Mouse (Mus musculus): Measurements from ENCODE around the gene Mad2l1bp. TPM values are rescaled to one million over a fixed set of nuclear protein-coding genes. Genes with fewer than 3 reads are reported as not detected.

Gene Mad2l1bp
- polyA plus RNA-seq, 1 experiment from 2014 or later = 32.4 TPM

GRCm38 (mm10) chr17:46170538-46170937 is 17.2 kb upstream of the Mad2l1bp start:
- H3K27ac ChIP-seq = no peak overlapping the region
- DNase-seq (ENCODE audit: low spot score) = peak; percentile 67
- H3K36me3 ChIP-seq (ENCODE audit: insufficient read depth, low read length) = peaks cover 55% of the 10 kb centered on the region
- ATAC-seq (replicated peaks; ENCODE audit: low FRiP score, low read depth) = no peak
- no peak overlapping the region for H3K9ac ChIP-seq (ENCODE audit: low read depth, low read length)
- no peak overlapping the region for H3K4me2 ChIP-seq (ENCODE audit: low read length)
- H3K4me1 ChIP-seq (replicated peaks; ENCODE audit: insufficient read depth, low read length) = no peaks in the 10 kb centered on the region
- no peaks in the 10 kb centered on the region for H3K9me3 ChIP-seq (replicated peaks; ENCODE audit: low read length)
- WGBS = 76% methylated on average over 3 of the region's 3 CpGs
- no peaks in the 10 kb centered on the region for H3K27me3 ChIP-seq (ENCODE audit: insufficient read depth, low read length)
- H3K4me3 ChIP-seq (replicated peaks; ENCODE audit: low read depth, low read length) = no peak overlapping the region
- TF ChIP-seq CTCF (IDR thresholded peaks at IDR 0.05; ENCODE audit: low read depth) = peak; percentile 71

- no peak overlapping the region for H3K4me2 ChIP-seq (ENCODE audit: low read length)
- no peak for TF ChIP-seq CTCF (IDR thresholded peaks at IDR 0.05; ENCODE audit: low read depth)
- H3K4me1 ChIP-seq (replicated peaks; ENCODE audit: insufficient read depth, low read length) = no peaks in the 10 kb centered on the region
- peaks cover 67% of the 10 kb centered on the region for H3K36me3 ChIP-seq (ENCODE audit: insufficient read depth, low read length)
- DNase-seq (ENCODE audit: low spot score) (no peak), ATAC-seq (replicated peaks; ENCODE audit: low FRiP score, low read depth) (no peak)
- WGBS = 90% methylated on average over 5 of the region's 5 CpGs
- no peak overlapping the region for H3K9ac ChIP-seq (ENCODE audit: low read depth, low read length)
- no peak overlapping the region for H3K27ac ChIP-seq
- H3K27me3 ChIP-seq (ENCODE audit: insufficient read depth, low read length) = no peaks in the 10 kb centered on the region
- no peaks in the 10 kb centered on the region for H3K9me3 ChIP-seq (replicated peaks; ENCODE audit: low read length)
- no peak overlapping the region for H3K4me3 ChIP-seq (replicated peaks; ENCODE audit: low read depth, low read length)
Observed at GRCm38 (mm10) chr17:46168768-46169167, 15.4 kb upstream of the Mad2l1bp start.

- Histone ChIP-seq H3K36me3 (ENCODE audit: insufficient read depth, low read length) (peaks cover 67% of the 10 kb centered on the region), H3K4me3 (replicated peaks; ENCODE audit: low read depth, low read length) (no peak overlapping the region), H3K27me3 (ENCODE audit: insufficient read depth, low read length) (no peaks in the 10 kb centered on the region), H3K9me3 (replicated peaks; ENCODE audit: low read length) (no peaks in the 10 kb centered on the region), H3K27ac (no peak overlapping the region), H3K4me1 (replicated peaks; ENCODE audit: insufficient read depth, low read length) (0 out of 2 replicates have a peak, but pooled peaks cover under 1% of the 10 kb centered on the region), H3K4me2 (ENCODE audit: low read length) (no peak overlapping the region), H3K9ac (ENCODE audit: low read depth, low read length) (no peak overlapping the region)
- TF ChIP-seq CTCF (IDR thresholded peaks at IDR 0.05; ENCODE audit: low read depth) = no peak
- 27% methylated on average over 5 of the region's 5 CpGs for WGBS
- peak; percentile 51 for DNase-seq (ENCODE audit: low spot score)
- 0 out of 2 replicates have a peak, but pooled peaks have one; percentile 49 for ATAC-seq (replicated peaks; ENCODE audit: low FRiP score, low read depth)
Observed at GRCm38 (mm10) chr17:46168318-46168717, 15.0 kb upstream of the Mad2l1bp start.

GRCm38 (mm10) chr17:46167014-46167413 is 13.7 kb upstream of the Mad2l1bp start:
- Histone ChIP-seq H3K27me3 (ENCODE audit: insufficient read depth, low read length) (no peaks in the 10 kb centered on the region), H3K4me3 (replicated peaks; ENCODE audit: low read depth, low read length) (no peak overlapping the region), H3K4me1 (replicated peaks; ENCODE audit: insufficient read depth, low read length) (peaks cover 4% of the 10 kb centered on the region; the same call in 1 of the 2 replicates), H3K4me2 (ENCODE audit: low read length) (no peak overlapping the region), H3K36me3 (ENCODE audit: insufficient read depth, low read length) (peaks cover 59% of the 10 kb centered on the region), H3K9me3 (replicated peaks; ENCODE audit: low read length) (no peaks in the 10 kb centered on the region), H3K27ac (no peak overlapping the region), H3K9ac (ENCODE audit: low read depth, low read length) (0 out of 2 replicates have a peak overlapping the region, but pooled peaks have one; percentile 8)
- peak; percentile 58 for TF ChIP-seq CTCF (IDR thresholded peaks at IDR 0.05; ENCODE audit: low read depth)
- 79% methylated on average over 11 of the region's 11 CpGs for WGBS
- DNase-seq (ENCODE audit: low spot score) (no peak), ATAC-seq (replicated peaks; ENCODE audit: low FRiP score, low read depth) (no peak)

GRCm38 (mm10) chr17:46166270-46166669 is 12.9 kb upstream of the Mad2l1bp start:
- no peak overlapping the region for H3K4me3 ChIP-seq (replicated peaks; ENCODE audit: low read depth, low read length)
- H3K27ac ChIP-seq = no peak overlapping the region
- WGBS = 68% methylated on average over 5 of the region's 5 CpGs
- no peaks in the 10 kb centered on the region for H3K27me3 ChIP-seq (ENCODE audit: insufficient read depth, low read length)
- no peaks in the 10 kb centered on the region for H3K9me3 ChIP-seq (replicated peaks; ENCODE audit: low read length)
- ATAC-seq (replicated peaks; ENCODE audit: low FRiP score, low read depth) = no peak
- no peak overlapping the region for H3K4me2 ChIP-seq (ENCODE audit: low read length)
- peaks cover 58% of the 10 kb centered on the region for H3K36me3 ChIP-seq (ENCODE audit: insufficient read depth, low read length)
- peaks cover 9% of the 10 kb centered on the region; the same call in 1 of the 2 replicates for H3K4me1 ChIP-seq (replicated peaks; ENCODE audit: insufficient read depth, low read length)
- no peak overlapping the region for H3K9ac ChIP-seq (ENCODE audit: low read depth, low read length)
- no peak for TF ChIP-seq CTCF (IDR thresholded peaks at IDR 0.05; ENCODE audit: low read depth)
- DNase-seq (ENCODE audit: low spot score) = no peak

- no peak for TF ChIP-seq CTCF (IDR thresholded peaks at IDR 0.05; ENCODE audit: low read depth)
- H3K4me2 ChIP-seq (ENCODE audit: low read length) = no peak overlapping the region
- H3K27me3 ChIP-seq (ENCODE audit: insufficient read depth, low read length) = no peaks in the 10 kb centered on the region
- H3K4me3 ChIP-seq (replicated peaks; ENCODE audit: low read depth, low read length) = no peak overlapping the region
- H3K9me3 ChIP-seq (replicated peaks; ENCODE audit: low read length) = no peaks in the 10 kb centered on the region
- DNase-seq (ENCODE audit: low spot score) = no peak
- H3K9ac ChIP-seq (ENCODE audit: low read depth, low read length) = no peak overlapping the region
- peaks cover 58% of the 10 kb centered on the region for H3K36me3 ChIP-seq (ENCODE audit: insufficient read depth, low read length)
- no peak for ATAC-seq (replicated peaks; ENCODE audit: low FRiP score, low read depth)
- H3K4me1 ChIP-seq (replicated peaks; ENCODE audit: insufficient read depth, low read length) = peaks cover 9% of the 10 kb centered on the region; the same call in 1 of the 2 replicates
- WGBS = 81% methylated on average over 12 of the region's 12 CpGs
- H3K27ac ChIP-seq = no peak overlapping the region
Observed at GRCm38 (mm10) chr17:46165460-46165859, 12.1 kb upstream of the Mad2l1bp start.

GRCm38 (mm10) chr17:46164791-46165190 is 11.4 kb upstream of the Mad2l1bp start:
- Histone ChIP-seq H3K4me2 (ENCODE audit: low read length) (no peak overlapping the region), H3K4me3 (replicated peaks; ENCODE audit: low read depth, low read length) (no peak overlapping the region), H3K4me1 (replicated peaks; ENCODE audit: insufficient read depth, low read length) (peaks cover 9% of the 10 kb centered on the region; the same call in 1 of the 2 replicates), H3K27ac (no peak overlapping the region), H3K27me3 (ENCODE audit: insufficient read depth, low read length) (no peaks in the 10 kb centered on the region), H3K9ac (ENCODE audit: low read depth, low read length) (no peak overlapping the region), H3K36me3 (ENCODE audit: insufficient read depth, low read length) (peaks cover 55% of the 10 kb centered on the region), H3K9me3 (replicated peaks; ENCODE audit: low read length) (no peaks in the 10 kb centered on the region)
- DNase-seq (ENCODE audit: low spot score) (no peak), ATAC-seq (replicated peaks; ENCODE audit: low FRiP score, low read depth) (no peak)
- 92% methylated on average over 10 of the region's 10 CpGs for WGBS
- TF ChIP-seq CTCF (IDR thresholded peaks at IDR 0.05; ENCODE audit: low read depth) = no peak
